Mouse (Mus musculus): Measurements from ENCODE around the gene Eri3. TPM values are rescaled to one million over a fixed set of nuclear protein-coding genes. Genes with fewer than 3 reads are reported as not detected.
A peak's percentile ranks its signal among the peaks of the same experiment; 100 is the strongest.

Eri3 gene
- total and polyA plus RNA-seq, 2 experiments from 2014 or later, result 267 to 295 TPM

GRCm38 (mm10) chr4:117630053-117630670, 80.0 kb downstream of the Eri3 start:
- Histone ChIP-seq H3K27ac (no peak overlapping the region), H3K9me3 (ENCODE audit: low read length) (no peaks in the 10 kb centered on the region), H3K4me2 (ENCODE audit: low read depth, low read length) (no peak overlapping the region), H3K4me1 (ENCODE audit: insufficient read depth, low read length) (no peaks in the 10 kb centered on the region), H3K4me3 (ENCODE audit: low read length) (no peak overlapping the region), H3K36me3 (ENCODE audit: insufficient read depth, low read length) (no peaks in the 10 kb centered on the region; the same call in 1 of the 2 replicates), H3K9ac (replicated peaks; ENCODE audit: low read length) (no peak overlapping the region), H3K27me3 (ENCODE audit: insufficient read depth, low read length) (no peaks in the 10 kb centered on the region)
- 67% methylated on average over 6 of the region's 6 CpGs for WGBS
- DNase-seq (ENCODE audit: low spot score) (no peak), ATAC-seq (peak; percentile 64; the same call in 1 of the 2 replicates)
- no peak for TF ChIP-seq CTCF (IDR thresholded peaks at IDR 0.05; ENCODE audit: low read depth)

- no peaks in the 10 kb centered on the region for H3K9me3 ChIP-seq (ENCODE audit: low read length)
- no peak for ATAC-seq
- H3K4me2 ChIP-seq (ENCODE audit: low read depth, low read length), result no peak overlapping the region
- no peak overlapping the region for H3K4me3 ChIP-seq (ENCODE audit: low read length)
- H3K36me3 ChIP-seq (ENCODE audit: insufficient read depth, low read length), result no peaks in the 10 kb centered on the region
- WGBS, result 76% methylated on average over 5 of the region's 5 CpGs
- no peak overlapping the region for H3K27ac ChIP-seq
- H3K9ac ChIP-seq (replicated peaks; ENCODE audit: low read length), result no peak overlapping the region
- H3K4me1 ChIP-seq (ENCODE audit: insufficient read depth, low read length), result no peaks in the 10 kb centered on the region
- no peak for DNase-seq (ENCODE audit: low spot score)
- H3K27me3 ChIP-seq (ENCODE audit: insufficient read depth, low read length), result no peaks in the 10 kb centered on the region
- TF ChIP-seq CTCF (IDR thresholded peaks at IDR 0.05; ENCODE audit: low read depth), result no peak
These were observed 83.4 kb downstream of the Eri3 start for GRCm38 (mm10) chr4:117633527-117633926.

GRCm38 (mm10) chr4:117634642-117635041, 84.5 kb downstream of the Eri3 start:
- Histone ChIP-seq H3K9ac (replicated peaks; ENCODE audit: low read length) (no peak overlapping the region), H3K27ac (no peak overlapping the region), H3K9me3 (ENCODE audit: low read length) (no peaks in the 10 kb centered on the region), H3K36me3 (ENCODE audit: insufficient read depth, low read length) (no peaks in the 10 kb centered on the region), H3K27me3 (ENCODE audit: insufficient read depth, low read length) (no peaks in the 10 kb centered on the region), H3K4me2 (ENCODE audit: low read depth, low read length) (no peak overlapping the region), H3K4me3 (ENCODE audit: low read length) (no peak overlapping the region), H3K4me1 (ENCODE audit: insufficient read depth, low read length) (no peaks in the 10 kb centered on the region)
- TF ChIP-seq CTCF (IDR thresholded peaks at IDR 0.05; ENCODE audit: low read depth), result no peak
- DNase-seq (ENCODE audit: low spot score) (no peak), ATAC-seq (no peak)
- WGBS, result 95% methylated on average over 7 of the region's 7 CpGs

- ATAC-seq, result no peak
- DNase-seq (ENCODE audit: low spot score), result no peak
- Histone ChIP-seq H3K27me3 (ENCODE audit: insufficient read depth, low read length) (no peaks in the 10 kb centered on the region), H3K4me1 (ENCODE audit: insufficient read depth, low read length) (no peaks in the 10 kb centered on the region), H3K27ac (no peak overlapping the region; the same call in 1 of the 2 replicates), H3K9me3 (ENCODE audit: low read length) (no peaks in the 10 kb centered on the region), H3K9ac (replicated peaks; ENCODE audit: low read length) (no peak overlapping the region), H3K4me3 (ENCODE audit: low read length) (no peak overlapping the region), H3K36me3 (ENCODE audit: insufficient read depth, low read length) (no peaks in the 10 kb centered on the region), H3K4me2 (ENCODE audit: low read depth, low read length) (no peak overlapping the region)
- WGBS, result 90% methylated on average over 4 of the region's 4 CpGs
- no peak for TF ChIP-seq CTCF (IDR thresholded peaks at IDR 0.05; ENCODE audit: low read depth)
These were observed 86.0 kb downstream of the Eri3 start for GRCm38 (mm10) chr4:117636152-117636551.

GRCm38 (mm10) chr4:117636891-117637613, 86.9 kb downstream of the Eri3 start:
- Histone ChIP-seq H3K4me3 (ENCODE audit: low read length) (no peak overlapping the region), H3K27ac (peak overlapping the region; percentile 36; the same call in 1 of the 2 replicates), H3K4me2 (ENCODE audit: low read depth, low read length) (no peak overlapping the region), H3K4me1 (ENCODE audit: insufficient read depth, low read length) (no peaks in the 10 kb centered on the region), H3K36me3 (ENCODE audit: insufficient read depth, low read length) (no peaks in the 10 kb centered on the region), H3K9me3 (ENCODE audit: low read length) (no peaks in the 10 kb centered on the region), H3K9ac (replicated peaks; ENCODE audit: low read length) (no peak overlapping the region), H3K27me3 (ENCODE audit: insufficient read depth, low read length) (no peaks in the 10 kb centered on the region)
- ATAC-seq (peak; percentile 50; the same call in 1 of the 2 replicates), DNase-seq (ENCODE audit: low spot score) (no peak)
- WGBS, result 35% methylated on average over 22 of the region's 22 CpGs
- TF ChIP-seq CTCF (IDR thresholded peaks at IDR 0.05; ENCODE audit: low read depth), result no peak

- H3K27ac ChIP-seq, result no peak overlapping the region
- no peaks in the 10 kb centered on the region for H3K36me3 ChIP-seq (ENCODE audit: insufficient read depth, low read length)
- 84% methylated on average over 1 of the region's 1 CpGs for WGBS
- peaks cover 14% of the 10 kb centered on the region for H3K4me1 ChIP-seq (ENCODE audit: insufficient read depth, low read length)
- ATAC-seq (no peak), DNase-seq (ENCODE audit: low spot score) (no peak)
- H3K27me3 ChIP-seq (ENCODE audit: insufficient read depth, low read length), result no peaks in the 10 kb centered on the region
- TF ChIP-seq CTCF (IDR thresholded peaks at IDR 0.05; ENCODE audit: low read depth), result no peak
- H3K9ac ChIP-seq (replicated peaks; ENCODE audit: low read length), result no peak overlapping the region
- H3K4me3 ChIP-seq (ENCODE audit: low read length), result no peak overlapping the region
- no peak overlapping the region for H3K4me2 ChIP-seq (ENCODE audit: low read depth, low read length)
- no peaks in the 10 kb centered on the region for H3K9me3 ChIP-seq (ENCODE audit: low read length)
These were observed 90.9 kb downstream of the Eri3 start for GRCm38 (mm10) chr4:117640925-117641703.

All from hindbrain, postnatal 0 days (tissue).